8 mouse cellular contexts compared by ENCODE assay signal in the genomic region with DNA sequence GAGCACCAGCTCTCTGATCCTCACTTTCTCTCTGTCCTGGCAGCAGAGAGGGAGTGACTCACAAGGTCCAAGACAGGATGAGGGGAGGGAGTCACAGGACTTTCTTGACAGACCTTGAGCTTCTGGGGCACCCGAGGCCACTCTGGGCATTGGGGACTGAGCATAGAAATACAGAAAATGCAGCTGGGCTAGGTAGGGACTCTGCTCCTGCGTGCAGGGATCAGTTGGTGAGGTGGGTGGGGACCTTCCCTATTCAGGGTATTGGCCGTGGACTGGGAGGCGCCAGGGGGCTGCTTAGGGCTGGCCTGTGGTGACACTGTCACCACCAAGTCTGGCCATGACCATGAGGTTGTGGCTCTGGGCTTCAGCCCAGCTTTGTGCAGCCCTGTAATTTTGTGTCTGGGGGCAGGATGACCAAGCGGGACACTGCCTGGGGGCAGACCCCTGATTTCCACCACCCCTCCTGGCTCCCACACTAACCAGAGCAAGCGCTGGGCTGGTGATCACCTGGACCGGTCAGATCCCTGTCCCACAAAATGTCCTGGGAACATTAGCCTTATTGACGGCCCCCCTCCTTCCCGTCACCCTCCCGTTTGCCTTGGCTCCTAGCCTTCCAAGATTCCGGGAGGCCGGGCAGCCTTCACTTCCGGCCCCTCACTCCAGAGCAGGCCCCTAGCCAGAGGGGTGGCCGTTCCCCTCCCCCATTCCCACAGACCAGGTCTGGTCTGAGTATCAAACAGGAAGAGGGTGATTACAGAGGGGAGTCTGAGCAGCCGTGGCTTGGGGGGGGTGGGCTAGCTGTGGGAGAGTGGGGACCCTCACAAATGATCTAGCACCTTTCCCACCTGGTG. TPM values are rescaled to one million over a fixed set of nuclear protein-coding genes. Genes with fewer than 3 reads are reported as not detected.
A peak's percentile ranks its signal among the peaks of the same experiment; 100 is the strongest.
DNase-seq lines count a peak whose midpoint lies in the region; ATAC-seq lines count a peak whose summit lies in the region.

No protein-coding gene starts in this region.

- H3K9me3 ChIP-seq in limb, embryonic 13.5 days, result no peaks in the 10 kb centered on the region
- no peaks in the 10 kb centered on the region for H3K9me3 ChIP-seq in neural tube, embryonic 15.5 days (replicated peaks)

- peak overlapping the region; percentile 1; the same call in 1 of the 2 replicates for H3K4me3 ChIP-seq in limb, embryonic 13.5 days
- H3K4me3 ChIP-seq in neural tube, embryonic 15.5 days (replicated peaks), result no peak overlapping the region

- H3K4me2 ChIP-seq in limb, embryonic 13.5 days (replicated peaks), result peak overlapping the region; percentile 52
- peak overlapping the region; percentile 5; the same call in 1 of the 2 replicates for H3K4me2 ChIP-seq in neural tube, embryonic 15.5 days

- H3K36me3 ChIP-seq in limb, embryonic 13.5 days, result no peaks in the 10 kb centered on the region
- H3K36me3 ChIP-seq in neural tube, embryonic 15.5 days, result no peaks in the 10 kb centered on the region

- peak overlapping the region; percentile 50; the same call in 1 of the 2 replicates for H3K9ac ChIP-seq in limb, embryonic 13.5 days
- no peak overlapping the region for H3K9ac ChIP-seq in neural tube, embryonic 15.5 days (replicated peaks)

- H3K27ac ChIP-seq in limb, embryonic 13.5 days, result peak overlapping the region; percentile 83
- H3K27ac ChIP-seq in neural tube, embryonic 15.5 days (replicated peaks), result peak overlapping the region; percentile 10; the same call in 1 of the 2 replicates

- intact Hi-C loops in gastrocnemius, postnatal 36 days (cut with DNase I), result loop anchor here (5.0 kb wide), 1 partner anchor 40 kb away; no protein-coding TSS in a partner anchor

- WGBS in limb, embryonic 13.5 days, result 13% methylated on average over 15 of the region's 15 CpGs
- 38% methylated on average over 15 of the region's 15 CpGs for WGBS in neural tube, embryonic 15.5 days

- peak; percentile 52 for ATAC-seq in limb, embryonic 13.5 days (ENCODE audit: low FRiP score, low read depth)
- ATAC-seq in neural tube, embryonic 15.5 days (ENCODE audit: low FRiP score), result no peak
- ATAC-seq in activated CD4-positive, CD25-positive, alpha-beta regulatory T cell, adult 4 months, result no peak

- peaks cover 87% of the 10 kb centered on the region for H3K4me1 ChIP-seq in limb, embryonic 13.5 days
- peaks cover 90% of the 10 kb centered on the region for H3K4me1 ChIP-seq in neural tube, embryonic 15.5 days

- H3K27me3 ChIP-seq in limb, embryonic 13.5 days, result no peaks in the 10 kb centered on the region
- H3K27me3 ChIP-seq in neural tube, embryonic 15.5 days (replicated peaks), result no peaks in the 10 kb centered on the region

- DNase-seq in 3T3-L1 (ENCODE audit: low read depth, low spot score), result peak; percentile 55
- DNase-seq in embryo, embryonic 11 days, result peak; percentile 62
- DNase-seq in heart, postnatal 4 days, result peak; percentile 67
- DNase-seq in cerebellum, adult 11 months, result no peak
- no peak for DNase-seq in gastrocnemius, postnatal 36 days

RNA-seq across cellular contexts. Expression of a gene that starts 5.1 kb away (rescaled TPM):
- 10 to 100 TPM; 54.7 to 60.1 TPM for total RNA-seq in heart, postnatal 4 days (2021)
- polyA plus RNA-seq in limb, embryonic 13.5 days (2015; fragmentation: Nextera tagmentation; extraction: Ambion mirVana), result 38.6 and 42.6 TPM in 2 replicates
- polyA plus RNA-seq in neural tube, embryonic 15.5 days (2015; fragmentation: Nextera tagmentation; extraction: Ambion mirVana), result 117 and 130 TPM in 2 replicates
- 1 to 10 TPM; 1.0 to 1.5 TPM for polyA plus RNA-seq in activated CD4-positive, CD25-positive, alpha-beta regulatory T cell, adult 4 months (2017; shearing (Covaris generic))
- total RNA-seq in gastrocnemius, postnatal 36 days (2021), result 10 to 100 TPM in 1 of 2 experiments, 1 to 10 TPM in 1; 8.4 to 14.2 TPM

Comparison
In these comparisons a context has a peak if more than half of its experiments do, and no peak if none do; other contexts are left out.
1. DNase-seq: peak in 3T3-L1 (single experiment), embryo, embryonic 11 days (single experiment) and heart, postnatal 4 days (single experiment); none in cerebellum, adult 11 months (single experiment) and gastrocnemius, postnatal 36 days (0 of 2).
2. RNA of a gene that starts 5.1 kb away (polyA plus RNA-seq): 117 to 130 TPM in neural tube, embryonic 15.5 days and 38.6 to 42.6 TPM in limb, embryonic 13.5 days; 1.0 to 1.5 TPM in activated CD4-positive, CD25-positive, alpha-beta regulatory T cell, adult 4 months; every median in the first group is over 10 times any median in the second.